Mouse (Mus musculus): ENCODE results near the gene Wnt5b. TPM values are rescaled to one million over a fixed set of nuclear protein-coding genes. Genes with fewer than 3 reads are reported as not detected.
A peak's percentile ranks its signal among the peaks of the same experiment; 100 is the strongest.

Wnt5b gene
- polyA plus RNA-seq, 1 experiment: 1.8 TPM

GRCm38 (mm10) chr6:119431751-119432324 lies 112.3 kb downstream of the Wnt5b start:
- Histone ChIP-seq H3K4me3 (ENCODE audit: low read depth, low read length) (no peak overlapping the region), H3K36me3 (ENCODE audit: control insufficient read depth, insufficient read depth, low read length) (no peaks in the 10 kb centered on the region), H3K27me3 (ENCODE audit: control insufficient read depth, insufficient read depth, low read length) (no peaks in the 10 kb centered on the region), H3K4me1 (ENCODE audit: control insufficient read depth, insufficient read depth, insufficient read length, low read length) (no peaks in the 10 kb centered on the region; the same call in 1 of the 2 replicates), H3K27ac (ENCODE audit: insufficient read depth, low read depth, low read length) (no peak overlapping the region)
- 82% methylated on average over 6 of the region's 6 CpGs for WGBS
- TF ChIP-seq POLR2A (IDR thresholded peaks at IDR 0.05; ENCODE audit: low read depth, low read length) (no peak), CTCF (IDR thresholded peaks at IDR 0.05; ENCODE audit: extremely low read depth, insufficient read length, insufficient replicate concordance, low read depth, low read length) (no peak)

DNA sequence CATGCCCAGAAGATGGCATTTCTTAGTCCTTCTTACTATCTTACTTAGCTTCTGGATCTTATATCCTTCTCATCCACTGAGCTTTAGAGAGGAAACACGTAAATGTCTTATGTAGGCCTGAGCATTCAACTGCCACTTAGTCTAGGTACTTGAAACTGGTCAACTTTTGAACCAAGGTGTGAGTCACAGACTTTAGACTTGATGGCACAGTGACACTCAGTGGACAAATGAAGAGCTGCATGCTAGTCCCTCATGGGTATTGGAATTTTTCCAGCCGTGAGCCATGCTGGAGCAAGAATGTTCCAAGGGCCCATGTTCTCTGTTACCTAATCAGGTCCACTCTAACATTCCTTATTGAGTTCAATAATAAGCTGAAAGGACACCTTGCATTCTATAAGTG lies 113.6 kb downstream of the Wnt5b start:
- Histone ChIP-seq H3K4me3 (ENCODE audit: low read depth, low read length) (no peak overlapping the region), H3K27ac (ENCODE audit: insufficient read depth, low read depth, low read length) (no peak overlapping the region), H3K27me3 (ENCODE audit: control insufficient read depth, insufficient read depth, low read length) (no peaks in the 10 kb centered on the region), H3K4me1 (ENCODE audit: control insufficient read depth, insufficient read depth, insufficient read length, low read length) (no peaks in the 10 kb centered on the region; the same call in 1 of the 2 replicates), H3K36me3 (ENCODE audit: control insufficient read depth, insufficient read depth, low read length) (no peaks in the 10 kb centered on the region)
- WGBS: 26% methylated on average over 2 of the region's 2 CpGs
- TF ChIP-seq POLR2A (IDR thresholded peaks at IDR 0.05; ENCODE audit: low read depth, low read length) (no peak), CTCF (IDR thresholded peaks at IDR 0.05; ENCODE audit: extremely low read depth, insufficient read length, insufficient replicate concordance, low read depth, low read length) (no peak)

DNA sequence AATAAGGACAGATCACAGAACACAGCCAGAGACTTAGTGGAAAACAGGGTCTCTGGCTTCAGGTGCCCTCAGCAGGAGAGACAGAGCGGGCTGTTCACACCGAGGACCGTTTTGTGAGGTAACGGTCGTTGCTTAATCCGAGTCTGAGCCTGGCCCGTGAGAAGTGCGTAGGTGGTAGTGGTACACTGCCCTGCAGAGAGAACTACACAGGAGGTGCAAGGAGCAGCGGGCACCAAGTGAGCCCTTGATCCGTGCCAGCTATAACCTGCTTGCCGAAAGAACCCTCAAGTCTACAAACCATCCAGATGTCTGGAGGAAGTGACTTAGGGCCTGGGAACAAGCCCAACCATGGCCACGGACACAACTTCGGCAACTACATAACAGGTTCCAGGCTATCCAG lies 114.8 kb downstream of the Wnt5b start:
- TF ChIP-seq POLR2A (IDR thresholded peaks at IDR 0.05; ENCODE audit: low read depth, low read length) (no peak), CTCF (IDR thresholded peaks at IDR 0.05; ENCODE audit: extremely low read depth, insufficient read length, insufficient replicate concordance, low read depth, low read length) (no peak)
- WGBS: 98% methylated on average over 13 of the region's 13 CpGs

DNA sequence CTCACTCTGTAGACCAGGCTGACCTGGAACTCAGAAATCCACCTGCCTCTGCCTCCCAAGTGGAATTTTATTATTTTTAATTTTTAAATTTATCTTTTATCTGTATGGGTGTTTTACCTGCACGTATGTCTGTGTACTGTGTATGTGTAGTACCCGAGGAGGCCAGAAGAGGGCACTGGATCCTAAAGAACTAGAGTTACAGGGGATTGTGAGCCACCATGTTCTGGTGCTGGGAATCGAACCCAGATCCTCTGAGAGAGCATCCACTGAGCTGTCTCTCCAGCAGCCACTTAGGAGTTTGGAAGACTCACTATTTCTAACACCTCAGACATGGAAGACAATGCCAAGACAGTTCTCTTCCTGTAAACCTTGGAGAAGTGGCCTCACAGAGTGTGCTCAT lies 115.5 kb downstream of the Wnt5b start:
- TF ChIP-seq CTCF (IDR thresholded peaks at IDR 0.05; ENCODE audit: extremely low read depth, insufficient read length, insufficient replicate concordance, low read depth, low read length) (peak; percentile 52; the same call in 1 of the 2 replicates), POLR2A (IDR thresholded peaks at IDR 0.05; ENCODE audit: low read depth, low read length) (no peak)
- Histone ChIP-seq H3K36me3 (ENCODE audit: control insufficient read depth, insufficient read depth, low read length) (no peaks in the 10 kb centered on the region), H3K4me1 (ENCODE audit: control insufficient read depth, insufficient read depth, insufficient read length, low read length) (no peaks in the 10 kb centered on the region; the same call in 1 of the 2 replicates), H3K4me3 (ENCODE audit: low read depth, low read length) (no peak overlapping the region), H3K27ac (ENCODE audit: insufficient read depth, low read depth, low read length) (no peak overlapping the region), H3K27me3 (ENCODE audit: control insufficient read depth, insufficient read depth, low read length) (no peaks in the 10 kb centered on the region)
- WGBS: 83% methylated on average over 3 of the region's 3 CpGs

More for the DNA sequence above, 114.8 kb downstream of the Wnt5b start:
- no peaks in the 10 kb centered on the region; the same call in 1 of the 2 replicates for H3K4me1 ChIP-seq (ENCODE audit: control insufficient read depth, insufficient read depth, insufficient read length, low read length)
- H3K27ac ChIP-seq (ENCODE audit: insufficient read depth, low read depth, low read length): no peak overlapping the region
- H3K4me3 ChIP-seq (ENCODE audit: low read depth, low read length): no peak overlapping the region
- H3K36me3 ChIP-seq (ENCODE audit: control insufficient read depth, insufficient read depth, low read length): no peaks in the 10 kb centered on the region
- no peaks in the 10 kb centered on the region for H3K27me3 ChIP-seq (ENCODE audit: control insufficient read depth, insufficient read depth, low read length)

DNA sequence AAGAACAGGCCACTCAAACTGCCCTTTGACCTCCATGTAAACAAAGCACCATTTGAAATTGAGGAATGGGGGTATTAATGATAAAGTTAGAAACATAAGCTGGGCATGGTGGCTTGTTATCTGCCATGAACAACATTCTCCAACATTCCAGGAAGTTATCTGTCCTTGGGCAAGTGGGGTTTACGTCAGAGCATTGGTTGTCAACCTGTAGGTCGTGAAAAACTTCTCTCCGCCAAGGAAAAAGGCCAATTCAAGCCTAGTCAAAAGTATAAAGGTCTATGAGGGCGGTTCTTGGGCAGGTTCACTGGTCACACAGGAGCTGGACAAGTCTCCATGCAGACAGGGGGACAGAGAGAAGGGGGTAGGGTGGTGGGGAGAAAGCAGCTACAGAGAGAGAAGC lies 123.1 kb downstream of the Wnt5b start:
- peak overlapping the region; percentile 88 for H3K27ac ChIP-seq (ENCODE audit: insufficient read depth, low read depth, low read length)
- no peak overlapping the region for H3K4me3 ChIP-seq (ENCODE audit: low read depth, low read length)
- H3K4me1 ChIP-seq (ENCODE audit: control insufficient read depth, insufficient read depth, insufficient read length, low read length): peaks cover 22% of the 10 kb centered on the region
- no peak for TF ChIP-seq CTCF (IDR thresholded peaks at IDR 0.05; ENCODE audit: extremely low read depth, insufficient read length, insufficient replicate concordance, low read depth, low read length)
- no peak for TF ChIP-seq POLR2A (IDR thresholded peaks at IDR 0.05; ENCODE audit: low read depth, low read length)
- WGBS: 34% methylated on average over 4 of the region's 4 CpGs
- no peaks in the 10 kb centered on the region for H3K36me3 ChIP-seq (ENCODE audit: control insufficient read depth, insufficient read depth, low read length)
- no peaks in the 10 kb centered on the region for H3K27me3 ChIP-seq (ENCODE audit: control insufficient read depth, insufficient read depth, low read length)

DNA sequence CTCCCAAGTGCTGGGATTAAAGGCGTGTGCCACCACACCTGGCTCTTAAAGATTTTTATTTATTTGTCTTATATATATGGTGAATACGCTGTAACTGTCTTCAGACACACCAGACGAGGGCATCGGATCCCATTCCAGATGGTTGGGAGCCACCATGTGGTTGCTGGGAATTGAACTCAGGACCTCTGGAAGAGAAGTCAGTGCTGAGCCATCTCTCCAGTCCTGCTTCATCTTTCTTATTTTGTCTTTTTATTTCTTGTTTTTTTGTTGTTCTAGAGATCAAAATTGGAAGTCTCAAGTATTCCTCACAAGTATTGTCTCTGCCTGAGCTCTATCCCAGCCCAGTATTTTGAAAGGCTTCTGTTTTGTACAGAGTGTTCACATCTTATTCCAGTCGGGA lies 123.8 kb downstream of the Wnt5b start:
- Histone ChIP-seq H3K27ac (ENCODE audit: insufficient read depth, low read depth, low read length) (peak overlapping the region; percentile 88), H3K4me3 (ENCODE audit: low read depth, low read length) (no peak overlapping the region), H3K36me3 (ENCODE audit: control insufficient read depth, insufficient read depth, low read length) (no peaks in the 10 kb centered on the region), H3K27me3 (ENCODE audit: control insufficient read depth, insufficient read depth, low read length) (no peaks in the 10 kb centered on the region), H3K4me1 (ENCODE audit: control insufficient read depth, insufficient read depth, insufficient read length, low read length) (peaks cover 22% of the 10 kb centered on the region)
- TF ChIP-seq CTCF (IDR thresholded peaks at IDR 0.05; ENCODE audit: extremely low read depth, insufficient read length, insufficient replicate concordance, low read depth, low read length) (no peak), POLR2A (IDR thresholded peaks at IDR 0.05; ENCODE audit: low read depth, low read length) (no peak)
- WGBS: 60% methylated on average over 5 of the region's 5 CpGs

DNA sequence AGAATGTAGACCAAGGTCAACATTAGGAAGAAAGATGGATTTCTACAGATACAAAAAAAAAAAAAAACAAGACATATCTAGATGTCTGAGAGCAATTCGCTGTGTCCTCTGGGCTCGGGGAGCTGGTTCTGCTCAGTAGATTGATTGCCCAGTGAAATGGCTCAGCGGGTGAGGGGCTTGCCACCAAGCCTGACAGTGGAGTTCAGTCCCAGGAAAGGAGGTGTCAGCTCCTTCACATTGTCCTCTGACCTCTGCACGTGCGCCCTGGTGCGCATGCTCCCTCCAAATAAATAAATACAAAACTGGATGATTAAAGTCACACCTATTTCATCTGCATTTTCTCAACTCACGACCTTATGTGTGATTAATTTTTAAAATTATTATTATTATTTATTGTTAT lies 124.7 kb downstream of the Wnt5b start:
- Histone ChIP-seq H3K4me1 (ENCODE audit: control insufficient read depth, insufficient read depth, insufficient read length, low read length) (peaks cover 24% of the 10 kb centered on the region), H3K36me3 (ENCODE audit: control insufficient read depth, insufficient read depth, low read length) (no peaks in the 10 kb centered on the region), H3K27me3 (ENCODE audit: control insufficient read depth, insufficient read depth, low read length) (no peaks in the 10 kb centered on the region), H3K27ac (ENCODE audit: insufficient read depth, low read depth, low read length) (peak overlapping the region; percentile 32), H3K4me3 (ENCODE audit: low read depth, low read length) (no peak overlapping the region)
- TF ChIP-seq POLR2A (IDR thresholded peaks at IDR 0.05; ENCODE audit: low read depth, low read length): no peak
- no peak for TF ChIP-seq CTCF (IDR thresholded peaks at IDR 0.05; ENCODE audit: extremely low read depth, insufficient read length, insufficient replicate concordance, low read depth, low read length)
- WGBS: 79% methylated on average over 7 of the region's 7 CpGs

Measured in small intestine, adult 2 months (tissue).